Mouse (Mus musculus) limb, embryonic 11.5 days (tissue): ENCODE measurements around the gene Vps4b. TPM values are rescaled to one million over a fixed set of nuclear protein-coding genes. Genes with fewer than 3 reads are reported as not detected.

ENCODE experiments used
- ATAC-seq: fragments of 200-750 bp; cut with Nextera tagmentation; 2 replicates; pipeline ENCODE4 v1.8.0; 2017; ENCODE audit warnings: low read depth; ENCODE audit not compliant: insufficient number of reproducible peaks, low FRiP score, low TSS enrichment
- DNase-seq: peaks from one replicate; pipeline ENCODE4 v3.0.0-alpha.2; 2015; ENCODE audit warnings: low spot score
- H3K27ac ChIP-seq: fragments of 300-500 bp; sonication (generic); replicated peaks from 2 replicates; pipeline ENCODE4 v1.5.1; 2014; ENCODE audit warnings: low read depth, mild to moderate bottlenecking, low read length
- H3K27me3 ChIP-seq: fragments of 300-500 bp; sonication (generic); 2 replicates; pipeline ENCODE4 v1.6.1; 2014; ENCODE audit warnings: mild to moderate bottlenecking, low read length, mixed read lengths; ENCODE audit not compliant: control insufficient read depth, insufficient read depth
- H3K36me3 ChIP-seq: fragments of 300-500 bp; sonication (generic); 2 replicates; pipeline ENCODE4 v1.6.1; 2014; ENCODE audit warnings: mild to moderate bottlenecking, low read length, moderate library complexity, mixed read lengths; ENCODE audit not compliant: control insufficient read depth, insufficient read depth
- H3K4me1 ChIP-seq: fragments of 300-500 bp; sonication (generic); 2 replicates; pipeline ENCODE4 v1.6.1; 2014; ENCODE audit warnings: low read length, mixed read lengths; ENCODE audit not compliant: control insufficient read depth, insufficient read depth
- H3K4me2 ChIP-seq: fragments of 300-500 bp; sonication (generic); 2 replicates; pipeline ENCODE4 v1.6.1; 2014; ENCODE audit warnings: low read depth, mild to moderate bottlenecking, moderate library complexity; ENCODE audit not compliant: severe bottlenecking
- H3K4me3 ChIP-seq: fragments of 300-500 bp; sonication (generic); 2 replicates; pipeline ENCODE4 v1.5.1; 2014; ENCODE audit warnings: low read depth, low read length
- H3K9ac ChIP-seq: fragments of 300-500 bp; sonication (generic); 2 replicates; pipeline ENCODE4 v1.6.1; 2014; ENCODE audit warnings: mild to moderate bottlenecking, low read length
- H3K9me3 ChIP-seq: fragments of 300-500 bp; sonication (generic); 2 replicates; pipeline ENCODE4 v1.6.1; 2016; ENCODE audit warnings: low read length; ENCODE audit not compliant: control insufficient read depth
- WGBS: fragments of 180-500 bp; shearing (Covaris S2); extraction: QIAGEN DNeasy Blood & Tissue Kit; methylation state at CpG from one replicate; pipeline ENCODE4 v1.1.7; 2014; 5-methylcytosine and 5-hydroxymethylcytosine counted together
- polyA plus RNA-seq: library from polyadenylated mRNA; unstranded; fragments of >200 nt; fragmentation: Nextera tagmentation; extraction: Ambion mirVana; gene quantifications from 2 replicates; pipeline ENCODE4 v1.2.1, GENCODE M21; 2014

The Vps4b gene
- polyA plus RNA-seq, 1 experiment from 2014 or later, result 82.1 TPM

- no peak overlapping the region for H3K4me2 ChIP-seq
- ATAC-seq, result no peak
- no peak overlapping the region for H3K27ac ChIP-seq
- WGBS, result 89% methylated on average over 3 of the region's 3 CpGs
- H3K4me3 ChIP-seq, result no peak overlapping the region
- H3K36me3 ChIP-seq, result no peaks in the 10 kb centered on the region
- no peaks in the 10 kb centered on the region for H3K9me3 ChIP-seq
- DNase-seq, result no peak
- H3K4me1 ChIP-seq, result 0 out of 2 replicates have a peak, but pooled peaks cover 3% of the 10 kb centered on the region
- H3K9ac ChIP-seq, result no peak overlapping the region
- H3K27me3 ChIP-seq, result no peaks in the 10 kb centered on the region
Observed at GRCm38 (mm10) chr1:106760750-106761149, 35.8 kb downstream of the Vps4b start.

DNA sequence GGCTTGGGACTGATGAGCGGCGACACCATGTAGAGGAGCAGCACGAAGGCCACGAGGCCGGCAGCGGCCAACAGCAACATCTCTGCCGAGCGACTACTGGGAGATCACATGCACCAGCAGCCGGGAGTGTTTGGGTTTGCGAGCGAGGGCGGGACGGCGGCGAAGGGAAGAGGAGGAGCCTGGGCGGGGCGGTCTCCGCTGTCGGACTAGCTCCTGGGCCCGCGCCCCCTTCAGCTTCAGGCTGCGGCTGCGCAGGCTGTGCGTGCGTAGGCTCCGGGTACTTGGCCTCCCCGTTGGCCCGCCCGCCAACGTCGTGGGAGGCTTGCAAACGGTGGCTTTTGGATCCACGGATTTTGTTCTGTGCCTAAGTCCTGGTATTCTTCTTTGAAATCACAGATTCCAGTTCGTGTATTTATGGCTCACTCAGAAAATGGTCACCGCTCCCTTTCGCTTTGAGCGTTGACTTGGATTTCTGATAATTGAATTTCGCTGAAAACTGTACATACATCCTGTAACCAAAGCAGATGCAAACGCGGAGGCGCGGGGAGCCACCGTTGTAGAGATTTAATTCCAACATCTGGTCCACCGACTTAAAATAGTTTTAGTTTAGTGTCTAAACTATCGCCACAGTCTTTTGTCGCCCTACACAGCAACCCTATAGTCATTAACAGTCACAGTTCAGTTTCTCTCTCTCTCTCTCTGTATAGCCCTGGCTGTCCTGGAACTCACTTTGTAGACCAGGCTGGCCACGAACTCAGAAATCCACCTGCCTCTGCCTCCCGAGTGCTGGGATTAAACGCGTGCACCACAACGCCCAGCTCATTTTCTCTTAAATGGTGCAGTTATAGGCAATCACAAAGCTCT, 36.7 kb downstream of the Vps4b start, which contains the start of gene Kdsr:
Kdsr (minus strand) TSS at position 156 of the 864 bp plus-strand sequence.
- peak within 1 kb of the TSS; percentile 72 for H3K9ac ChIP-seq
- peak; percentile 96 for DNase-seq
- H3K36me3 ChIP-seq, result no peaks in the 10 kb centered on the region
- peak within 1 kb of the TSS; percentile 47; the same call in 1 of the 2 replicates for H3K27ac ChIP-seq
- peak within 1 kb of the TSS; percentile 71 for H3K4me3 ChIP-seq
- H3K27me3 ChIP-seq, result no peaks in the 10 kb centered on the region
- H3K4me1 ChIP-seq, result 0 out of 2 replicates have a peak, but pooled peaks cover 3% of the 10 kb centered on the region
- peak within 1 kb of the TSS; percentile 95 for H3K4me2 ChIP-seq
- 3% methylated on average over 47 of the region's 51 CpGs for WGBS
- H3K9me3 ChIP-seq, result no peaks in the 10 kb centered on the region
- peak; percentile 100 for ATAC-seq

GRCm38 (mm10) chr1:106758734-106759571, 37.6 kb downstream of the Vps4b start:
- H3K27ac ChIP-seq, result peak overlapping the region; percentile 47; the same call in 1 of the 2 replicates

GRCm38 (mm10) chr1:106756633-106757032, 39.9 kb downstream of the Vps4b start:
- H3K4me1 ChIP-seq, result 0 out of 2 replicates have a peak, but pooled peaks cover 3% of the 10 kb centered on the region
- no peak overlapping the region for H3K4me2 ChIP-seq
- no peak overlapping the region for H3K27ac ChIP-seq
- H3K9me3 ChIP-seq, result no peaks in the 10 kb centered on the region
- ATAC-seq (no peak), DNase-seq (no peak)
- no peak overlapping the region for H3K4me3 ChIP-seq
- H3K9ac ChIP-seq, result no peak overlapping the region
- WGBS, result 94% methylated on average over 4 of the region's 4 CpGs
- H3K27me3 ChIP-seq, result no peaks in the 10 kb centered on the region
- H3K36me3 ChIP-seq, result no peaks in the 10 kb centered on the region

More at GRCm38 (mm10) chr1:106758734-106759571, 37.6 kb downstream of the Vps4b start:
- Histone ChIP-seq H3K27me3 (no peaks in the 10 kb centered on the region), H3K4me1 (0 out of 2 replicates have a peak, but pooled peaks cover 3% of the 10 kb centered on the region), H3K36me3 (no peaks in the 10 kb centered on the region), H3K9ac (peak overlapping the region; percentile 72), H3K4me3 (peak overlapping the region; percentile 71), H3K4me2 (peak overlapping the region; percentile 95), H3K9me3 (no peaks in the 10 kb centered on the region)
- 3% methylated on average over 34 of the region's 34 CpGs for WGBS
- DNase-seq (peak; percentile 41), ATAC-seq (peak; percentile 24)

DNA sequence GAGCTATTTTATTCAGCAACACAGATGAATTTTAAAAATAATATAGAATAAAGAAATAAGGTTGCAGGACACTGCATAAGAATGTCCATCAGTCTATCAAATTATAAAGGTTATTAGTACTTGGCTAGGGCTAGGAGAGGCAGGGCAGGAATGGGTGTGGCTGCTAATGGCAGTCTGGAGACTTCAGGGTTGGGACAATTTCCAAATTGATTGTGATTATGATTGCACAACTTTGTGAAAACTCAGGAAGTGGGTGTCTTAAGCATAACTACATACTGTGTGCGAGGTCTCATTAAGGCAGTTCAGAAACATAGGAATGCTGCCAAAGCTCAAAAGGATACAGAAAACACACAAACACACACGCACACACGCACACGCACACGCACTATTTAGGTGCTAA, 44.5 kb downstream of the Vps4b start:
- H3K4me1 ChIP-seq, result no peaks in the 10 kb centered on the region
- no peaks in the 10 kb centered on the region for H3K9me3 ChIP-seq
- no peak overlapping the region for H3K4me3 ChIP-seq
- H3K9ac ChIP-seq, result no peak overlapping the region
- DNase-seq (no peak), ATAC-seq (no peak)
- H3K36me3 ChIP-seq, result no peaks in the 10 kb centered on the region
- H3K4me2 ChIP-seq, result no peak overlapping the region
- WGBS, result 92% methylated on average over 5 of the region's 5 CpGs
- H3K27ac ChIP-seq, result no peak overlapping the region
- H3K27me3 ChIP-seq, result no peaks in the 10 kb centered on the region

GRCm38 (mm10) chr1:106750656-106751055, 45.9 kb downstream of the Vps4b start:
- peaks cover 2% of the 10 kb centered on the region; the same call in 1 of the 2 replicates for H3K36me3 ChIP-seq
- 89% methylated on average over 1 of the region's 1 CpGs for WGBS
- ATAC-seq, result no peak
- no peak overlapping the region for H3K9ac ChIP-seq
- no peaks in the 10 kb centered on the region for H3K4me1 ChIP-seq
- DNase-seq, result no peak
- H3K9me3 ChIP-seq, result no peaks in the 10 kb centered on the region
- H3K27me3 ChIP-seq, result no peaks in the 10 kb centered on the region
- no peak overlapping the region for H3K27ac ChIP-seq
- no peak overlapping the region for H3K4me2 ChIP-seq
- H3K4me3 ChIP-seq, result no peak overlapping the region

DNA sequence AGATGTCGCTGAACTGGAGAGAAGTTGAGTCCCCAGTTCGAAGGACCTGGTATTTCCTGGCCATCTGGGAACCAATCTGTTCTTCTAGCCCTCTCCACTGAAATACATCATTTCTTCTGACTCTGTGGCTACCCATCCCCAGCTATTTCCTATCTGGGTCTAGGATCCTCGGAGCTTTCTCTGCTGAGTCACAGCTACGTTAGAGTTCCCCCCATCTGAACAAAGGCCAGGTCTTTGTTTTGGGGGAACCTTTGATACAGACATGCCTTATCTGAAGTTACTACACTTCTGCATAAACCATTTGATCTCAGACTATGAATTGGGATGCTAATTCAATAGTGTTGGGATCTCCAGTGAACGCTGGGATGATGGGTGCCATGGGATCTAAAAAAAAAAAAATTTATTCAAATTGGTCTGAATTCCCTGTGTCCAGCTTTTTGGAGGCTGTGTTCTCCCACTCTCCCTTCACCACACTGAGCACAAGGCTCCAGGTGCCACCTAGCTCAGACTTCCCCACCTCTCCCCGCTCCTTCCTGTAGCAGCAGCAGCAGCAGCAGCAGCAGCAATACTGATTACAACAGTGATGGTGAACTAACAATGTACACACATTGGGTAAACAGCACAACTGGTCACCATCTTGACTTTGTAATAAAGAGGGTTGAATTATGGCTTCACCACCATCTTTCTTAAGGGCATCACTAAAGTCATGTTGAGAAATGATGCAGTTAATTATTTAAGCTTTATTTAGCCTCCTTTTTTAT, 47.8 kb downstream of the Vps4b start:
- Histone ChIP-seq H3K4me1 (no peaks in the 10 kb centered on the region), H3K36me3 (peaks cover 2% of the 10 kb centered on the region; the same call in 1 of the 2 replicates), H3K27ac (no peak overlapping the region), H3K9ac (no peak overlapping the region), H3K4me2 (no peak overlapping the region), H3K9me3 (no peaks in the 10 kb centered on the region), H3K27me3 (no peaks in the 10 kb centered on the region), H3K4me3 (no peak overlapping the region)
- no peak for DNase-seq
- no peak for ATAC-seq
- WGBS, result 88% methylated on average over 6 of the region's 6 CpGs
